Mouse (Mus musculus): ENCODE measurements around the gene Drg1. TPM values are rescaled to one million over a fixed set of nuclear protein-coding genes. Genes with fewer than 3 reads are reported as not detected.
A peak's percentile ranks its signal among the peaks of the same experiment; 100 is the strongest.
"Not testable (repeated sequence)": the region's sequence is repeated elsewhere in the genome, so short reads cannot be mapped to it uniquely, and the experiment has no call there.

Drg1 gene
- polyA plus RNA-seq, 1 experiment = 36.9 TPM

GRCm38 (mm10) chr11:3140967-3141535 is 125.2 kb downstream of the Drg1 start:
- not testable (repeated sequence) for H3K36me3 ChIP-seq (ENCODE audit: control insufficient read depth, insufficient read depth, low read length); H3K27me3 ChIP-seq (ENCODE audit: control insufficient read depth, insufficient read depth, low read length); H3K27ac ChIP-seq (ENCODE audit: control insufficient read depth, insufficient read depth, low read length); DNase-seq; H3K4me1 ChIP-seq (replicated peaks; ENCODE audit: control insufficient read depth, insufficient read depth, low read length); H3K4me3 ChIP-seq (ENCODE audit: control insufficient read depth, insufficient read depth, low read length)

- WGBS = 81% methylated on average over 2 of the region's 2 CpGs
Observed at GRCm38 (mm10) chr11:3138323-3138722, 127.9 kb downstream of the Drg1 start.

More at GRCm38 (mm10) chr11:3138323-3138722, 127.9 kb downstream of the Drg1 start:
- H3K4me1 ChIP-seq (replicated peaks; ENCODE audit: control insufficient read depth, insufficient read depth, low read length); H3K27ac ChIP-seq (ENCODE audit: control insufficient read depth, insufficient read depth, low read length); H3K27me3 ChIP-seq (ENCODE audit: control insufficient read depth, insufficient read depth, low read length); H3K36me3 ChIP-seq (ENCODE audit: control insufficient read depth, insufficient read depth, low read length); H3K4me3 ChIP-seq (ENCODE audit: control insufficient read depth, insufficient read depth, low read length): not testable (repeated sequence)
- peak; percentile 41 for DNase-seq

Other genes with a start within 250 kb of the Drg1 start
- 36.8 and 49.4 TPM in 2 replicates for gene Sfi1, start 73.0 kb downstream of the Drg1 start, polyA plus RNA-seq (2012; rRNA removed)
- gene Eif4enif1, start 64.0 kb downstream of the Drg1 start, polyA plus RNA-seq (2012; rRNA removed) = 87.8 and 88.8 TPM in 2 replicates
- gene Patz1, start 22.5 kb upstream of the Drg1 start, polyA plus RNA-seq (2012; rRNA removed) = 216 and 243 TPM in 2 replicates
- 151 and 153 TPM in 2 replicates for gene Pik3ip1, start 64.0 kb upstream of the Drg1 start, polyA plus RNA-seq (2012; rRNA removed)
- 167 and 185 TPM in 2 replicates for gene Limk2, start 142.8 kb upstream of the Drg1 start, polyA plus RNA-seq (2012; rRNA removed)
- gene Rnf185, start 185.9 kb upstream of the Drg1 start, polyA plus RNA-seq (2012; rRNA removed) = 23.2 and 25.7 TPM in 2 replicates
- 1.6 and 1.9 TPM in 2 replicates for gene Pla2g3, start 221.9 kb upstream of the Drg1 start, polyA plus RNA-seq (2012; rRNA removed)
- gene Inpp5j, start 238.4 kb upstream of the Drg1 start, polyA plus RNA-seq (2012; rRNA removed) = 2.2 and 3.2 TPM in 2 replicates
- gene Selenom, start 248.3 kb upstream of the Drg1 start, polyA plus RNA-seq (2012; rRNA removed) = 24.5 and 40.8 TPM in 2 replicates

All from thymus, adult 2 months (tissue).